Mouse (Mus musculus): ENCODE results near the gene Bgn.

Gene Bgn

DNA sequence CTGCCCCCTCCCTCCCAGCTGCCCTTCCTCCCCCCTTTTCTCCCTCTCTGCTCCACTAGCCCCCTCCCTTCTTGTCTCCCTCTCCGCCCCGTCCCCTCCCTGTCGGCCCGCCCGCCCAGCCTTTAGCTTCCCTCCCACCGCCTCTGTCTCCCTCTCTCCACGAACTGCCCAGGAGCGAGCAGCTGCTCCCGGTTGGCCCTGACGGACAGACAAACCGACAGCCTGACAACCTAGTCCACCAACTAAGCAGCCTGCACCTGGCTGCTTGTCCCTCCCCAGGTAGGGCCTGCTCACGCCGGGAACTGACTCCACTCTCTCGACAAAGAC, at the start of gene Bgn:
Bgn (plus strand) TSS at position 119 of the 327 bp plus-strand sequence.
- in situ Hi-C loops (cut with MboI; ENCODE audit: low pct_unique_long_range_greater_than_20kb in 1 of 2, low sequenced_read_pairs in 2 of 2, unreplicated experiment in 1 of 2), result no loop called here

DNA sequence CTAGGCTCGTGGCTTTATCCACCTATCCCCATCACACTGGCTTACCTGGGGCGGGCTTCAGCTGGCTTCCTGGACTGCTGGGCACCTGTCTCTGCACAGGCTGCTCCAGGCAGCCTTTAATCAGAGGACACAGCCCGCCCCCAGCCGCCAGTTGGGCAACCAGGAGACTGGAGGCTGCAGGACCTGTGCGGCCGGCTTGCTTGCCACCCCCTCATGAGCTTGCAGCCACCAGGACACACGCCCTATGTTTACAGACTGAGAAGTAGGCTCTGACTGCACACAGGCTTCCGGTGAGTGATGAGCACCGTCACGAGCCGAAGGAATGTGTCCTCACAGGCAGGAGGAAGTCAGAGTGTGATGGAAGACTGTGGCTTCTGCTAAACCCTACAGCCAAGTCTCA, 48.1 kb upstream of the Bgn start, which contains the start of gene Trex2:
Trex2 (minus strand) TSS at position 93 of the 400 bp plus-strand sequence.
- in situ Hi-C loops (cut with MboI; ENCODE audit: low pct_unique_long_range_greater_than_20kb in 1 of 2, low sequenced_read_pairs in 2 of 2, unreplicated experiment in 1 of 2), result loop anchor here in 1 of 2 experiments (10.0 to 25.0 kb wide), 3 partner anchors 220 to 423 kb away; no protein-coding TSS in a partner anchor

DNA sequence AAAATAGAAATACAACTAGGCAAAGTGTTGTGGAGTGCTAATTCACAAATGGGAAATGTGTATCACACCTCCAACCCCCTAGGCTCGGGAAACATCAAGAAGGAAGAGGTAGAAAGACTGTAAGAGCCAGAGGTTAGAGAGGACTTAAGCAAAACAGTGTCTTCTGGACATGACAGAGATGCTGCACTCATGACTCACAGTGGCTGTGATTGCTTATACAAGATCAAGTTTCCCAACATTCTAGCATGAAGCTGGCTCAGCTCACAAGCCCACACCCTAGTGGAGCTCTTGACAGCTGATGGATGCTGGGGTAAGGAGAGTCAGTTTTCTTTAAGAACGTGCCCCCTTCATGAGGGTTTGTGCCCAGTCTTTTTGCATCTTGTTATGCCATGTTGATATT, 42.0 kb upstream of the Bgn start:
- in situ Hi-C loops (cut with MboI; ENCODE audit: low pct_unique_long_range_greater_than_20kb in 1 of 2, low sequenced_read_pairs in 2 of 2, unreplicated experiment in 1 of 2), result loop anchor here in 1 of 2 experiments (25.0 kb wide), 1 partner anchor 429 kb away; no protein-coding TSS in a partner anchor

DNA sequence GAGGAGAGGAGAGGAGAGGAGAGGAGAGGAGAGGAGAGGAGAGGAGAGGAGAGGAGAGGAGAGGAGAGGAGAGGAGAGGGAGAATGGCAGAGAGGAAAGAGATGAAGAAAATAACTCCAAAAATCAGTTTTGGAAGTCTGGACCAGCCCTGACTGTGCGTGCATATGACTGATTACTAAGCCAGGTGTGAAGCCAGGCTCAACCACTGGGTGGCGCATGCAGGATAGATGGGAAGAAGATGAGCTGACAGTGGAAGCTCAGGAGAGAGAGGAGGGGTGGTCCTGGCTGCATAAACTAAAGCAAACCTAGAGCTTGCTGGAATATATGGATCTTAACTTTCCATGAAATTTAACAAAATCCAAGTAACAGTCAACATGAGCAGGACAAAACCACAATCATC, 31.5 kb upstream of the Bgn start:
- in situ Hi-C loops (cut with MboI; ENCODE audit: low pct_unique_long_range_greater_than_20kb in 1 of 2, low sequenced_read_pairs in 2 of 2, unreplicated experiment in 1 of 2), result no loop called here

DNA sequence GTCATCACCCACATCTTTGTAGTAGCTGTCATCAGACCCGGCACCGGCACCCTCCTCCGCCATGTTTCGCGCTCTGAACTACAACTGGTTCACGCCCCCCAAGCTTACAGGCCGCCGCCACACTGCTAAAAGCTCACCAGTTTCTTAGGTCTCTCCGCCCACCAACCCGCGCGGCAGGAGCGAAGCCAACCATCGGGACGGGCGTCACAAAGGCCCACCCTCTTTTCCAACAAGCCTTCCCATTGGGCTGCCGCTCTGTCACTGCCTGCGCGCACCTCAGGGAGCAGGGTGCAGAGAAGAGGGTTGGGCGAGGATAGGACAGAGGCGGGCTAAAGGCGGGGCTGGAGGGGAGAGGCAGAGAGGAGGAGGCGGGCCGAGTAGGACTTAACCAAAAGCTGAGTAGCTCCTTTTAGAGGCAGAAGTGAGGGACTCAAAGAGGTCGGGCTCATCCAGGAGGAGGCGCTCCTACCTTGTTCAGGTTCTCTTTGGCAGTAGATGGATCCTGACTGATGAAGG, 24.5 kb upstream of the Bgn start, which contains the start of gene Haus7:
Haus7 (minus strand) TSS at position 168 of the 516 bp plus-strand sequence.
- in situ Hi-C loops (cut with MboI; ENCODE audit: low pct_unique_long_range_greater_than_20kb in 1 of 2, low sequenced_read_pairs in 2 of 2, unreplicated experiment in 1 of 2), result no loop called here

DNA sequence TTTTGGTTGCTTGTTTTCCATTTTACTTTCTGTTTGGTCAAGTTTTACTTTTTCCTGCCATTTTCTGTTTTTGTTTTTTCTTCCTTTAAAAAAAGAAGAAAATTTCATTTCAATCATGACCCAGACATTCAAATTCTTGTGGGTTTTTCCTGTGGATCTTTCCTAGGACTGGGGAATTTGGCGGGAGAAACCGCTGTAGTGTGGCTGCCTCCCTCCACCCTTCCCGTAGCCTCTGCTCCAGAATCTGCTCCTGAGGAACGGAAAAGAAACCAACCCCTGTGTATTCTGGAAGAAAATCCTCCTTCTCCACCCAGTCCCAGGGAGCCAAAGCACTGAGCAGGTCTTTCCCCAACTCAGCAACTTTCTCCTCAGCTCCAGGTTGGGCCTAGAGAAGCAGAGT, 22.6 kb upstream of the Bgn start:
- in situ Hi-C loops (cut with MboI; ENCODE audit: low pct_unique_long_range_greater_than_20kb in 1 of 2, low sequenced_read_pairs in 2 of 2, unreplicated experiment in 1 of 2), result no loop called here

DNA sequence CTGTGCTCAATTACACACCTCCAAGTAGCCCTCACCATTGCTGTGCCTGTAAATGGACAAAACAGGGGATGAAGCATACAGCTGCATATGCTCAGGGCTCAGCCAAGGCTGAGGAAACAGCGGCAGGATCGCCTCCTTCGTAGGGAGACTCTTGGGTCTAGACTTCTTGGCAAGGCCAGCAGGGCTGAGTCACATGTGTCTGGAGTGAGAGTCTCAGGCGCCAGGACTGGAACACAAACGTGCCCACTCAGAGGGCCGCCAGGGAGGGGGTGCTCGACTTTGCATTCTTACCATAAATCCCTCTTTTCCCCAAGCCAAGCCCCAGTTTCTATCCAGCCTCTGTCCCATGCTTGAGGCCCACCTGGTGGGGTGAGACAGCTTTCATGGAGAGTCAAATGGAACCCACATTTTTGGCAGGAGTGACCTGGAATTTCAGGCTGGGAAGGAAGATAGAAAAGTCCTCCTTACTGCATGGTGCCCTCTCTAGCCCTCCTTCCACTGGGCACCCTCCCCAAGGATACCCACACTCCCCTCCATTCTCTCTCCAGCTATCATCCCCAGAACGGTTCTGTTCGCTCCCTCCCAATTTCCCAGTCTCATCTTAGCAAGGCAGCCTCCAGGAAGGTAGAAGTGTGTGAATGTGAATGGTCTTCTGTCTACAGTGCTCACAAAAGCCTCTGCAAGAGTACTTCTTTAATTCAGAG, 17.8 kb upstream of the Bgn start:
- in situ Hi-C loops (cut with MboI; ENCODE audit: low pct_unique_long_range_greater_than_20kb in 1 of 2, low sequenced_read_pairs in 2 of 2, unreplicated experiment in 1 of 2), result no loop called here

DNA sequence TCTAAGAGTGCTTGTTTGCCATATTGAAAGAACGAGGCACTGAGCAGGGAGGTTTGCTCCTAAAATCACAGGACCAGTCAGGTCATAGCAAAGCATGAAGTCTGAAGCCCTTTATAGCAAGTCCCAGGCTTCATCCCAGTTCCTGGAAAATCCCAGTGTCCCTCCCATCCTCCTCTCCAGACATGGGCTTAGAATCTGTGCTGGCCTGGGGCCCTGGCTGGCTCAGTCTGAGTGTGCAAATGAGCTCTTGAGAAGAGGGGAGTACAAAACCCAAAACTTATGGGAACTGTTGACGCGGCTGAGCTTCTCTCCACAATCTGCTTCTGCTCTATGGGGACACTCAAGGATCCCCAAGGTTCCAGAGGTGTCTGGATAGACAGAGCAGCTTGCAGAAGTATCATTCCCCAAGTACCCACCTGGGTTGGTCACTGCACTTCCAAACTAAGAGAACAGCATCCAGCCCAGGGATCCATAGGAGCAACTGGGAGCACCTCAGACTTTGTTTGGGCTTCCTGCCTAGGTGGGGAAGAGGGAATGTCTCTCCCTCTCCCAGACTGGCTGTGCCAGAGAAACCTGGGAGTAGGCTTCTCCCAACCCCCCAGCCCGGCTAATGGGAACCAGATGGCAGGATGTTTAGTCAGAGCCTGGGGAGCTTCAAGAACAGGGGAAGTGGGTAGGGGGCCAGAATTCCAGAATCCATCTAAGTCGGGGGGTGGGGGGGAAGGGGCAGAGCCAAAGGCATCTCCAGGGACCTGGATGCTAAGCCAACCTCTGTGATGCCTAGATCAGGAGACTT, 15.8 kb upstream of the Bgn start:
- in situ Hi-C loops (cut with MboI; ENCODE audit: low pct_unique_long_range_greater_than_20kb in 1 of 2, low sequenced_read_pairs in 2 of 2, unreplicated experiment in 1 of 2), result no loop called here

DNA sequence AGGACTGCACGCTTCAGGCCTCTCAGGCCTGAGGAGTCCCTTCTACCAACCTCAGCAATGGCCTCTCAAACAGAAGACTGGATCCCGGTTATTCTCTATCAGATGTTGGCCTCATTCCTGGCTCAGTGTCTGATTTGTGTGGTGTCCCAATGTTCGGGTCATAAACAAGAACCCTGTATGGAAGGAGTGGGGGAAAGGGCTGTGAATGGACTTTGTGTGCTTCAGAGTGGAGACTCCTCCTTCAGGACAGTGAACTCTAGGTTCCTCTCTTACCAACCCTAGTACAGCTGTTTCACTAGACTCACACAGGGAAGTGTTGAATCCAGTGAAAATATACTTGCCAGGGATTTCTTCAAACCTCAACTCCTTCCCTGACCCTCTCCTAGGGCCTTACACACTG, 15.1 kb upstream of the Bgn start:
- in situ Hi-C loops (cut with MboI; ENCODE audit: low pct_unique_long_range_greater_than_20kb in 1 of 2, low sequenced_read_pairs in 2 of 2, unreplicated experiment in 1 of 2), result no loop called here

DNA sequence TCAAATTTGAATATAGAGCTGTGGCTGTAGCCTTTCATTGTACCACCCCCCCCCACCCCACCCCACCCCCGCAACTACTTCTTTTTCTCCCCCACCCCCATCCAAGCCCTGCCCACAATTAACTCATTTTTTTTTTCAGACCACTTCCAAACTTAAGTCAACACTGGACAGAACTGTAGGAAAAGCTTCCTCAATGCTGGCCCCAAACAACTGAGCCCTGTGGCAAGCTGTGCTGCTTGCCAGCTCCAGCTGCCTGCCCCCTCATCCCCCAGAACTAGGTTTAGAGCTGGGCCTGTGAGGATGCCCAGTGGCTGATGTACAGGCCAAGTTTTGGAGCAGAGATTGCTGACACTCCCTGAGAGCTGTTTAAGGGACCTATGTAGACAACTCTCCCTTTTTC, 14.7 kb upstream of the Bgn start:
- in situ Hi-C loops (cut with MboI; ENCODE audit: low pct_unique_long_range_greater_than_20kb in 1 of 2, low sequenced_read_pairs in 2 of 2, unreplicated experiment in 1 of 2), result no loop called here

DNA sequence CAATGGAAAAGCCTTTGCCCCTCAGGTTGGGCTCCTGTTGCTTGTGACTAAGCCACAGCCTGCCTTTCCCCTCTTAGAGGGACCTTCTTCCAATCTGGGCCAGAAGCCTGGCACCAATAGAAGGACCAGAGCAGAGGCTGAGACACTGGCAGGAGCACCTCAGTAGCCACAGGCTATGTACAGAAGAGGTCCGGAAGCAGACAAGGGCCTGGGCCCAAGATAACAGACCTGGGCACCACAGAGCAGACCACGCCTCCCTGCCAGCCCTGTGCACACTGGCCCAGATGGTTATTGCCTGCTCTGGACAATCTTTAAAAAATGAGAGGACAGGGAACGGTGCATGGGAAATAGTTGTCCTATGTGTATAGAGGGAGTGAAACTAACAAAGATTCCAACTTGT, 11.6 kb upstream of the Bgn start:
- in situ Hi-C loops (cut with MboI; ENCODE audit: low pct_unique_long_range_greater_than_20kb in 1 of 2, low sequenced_read_pairs in 2 of 2, unreplicated experiment in 1 of 2), result no loop called here

DNA sequence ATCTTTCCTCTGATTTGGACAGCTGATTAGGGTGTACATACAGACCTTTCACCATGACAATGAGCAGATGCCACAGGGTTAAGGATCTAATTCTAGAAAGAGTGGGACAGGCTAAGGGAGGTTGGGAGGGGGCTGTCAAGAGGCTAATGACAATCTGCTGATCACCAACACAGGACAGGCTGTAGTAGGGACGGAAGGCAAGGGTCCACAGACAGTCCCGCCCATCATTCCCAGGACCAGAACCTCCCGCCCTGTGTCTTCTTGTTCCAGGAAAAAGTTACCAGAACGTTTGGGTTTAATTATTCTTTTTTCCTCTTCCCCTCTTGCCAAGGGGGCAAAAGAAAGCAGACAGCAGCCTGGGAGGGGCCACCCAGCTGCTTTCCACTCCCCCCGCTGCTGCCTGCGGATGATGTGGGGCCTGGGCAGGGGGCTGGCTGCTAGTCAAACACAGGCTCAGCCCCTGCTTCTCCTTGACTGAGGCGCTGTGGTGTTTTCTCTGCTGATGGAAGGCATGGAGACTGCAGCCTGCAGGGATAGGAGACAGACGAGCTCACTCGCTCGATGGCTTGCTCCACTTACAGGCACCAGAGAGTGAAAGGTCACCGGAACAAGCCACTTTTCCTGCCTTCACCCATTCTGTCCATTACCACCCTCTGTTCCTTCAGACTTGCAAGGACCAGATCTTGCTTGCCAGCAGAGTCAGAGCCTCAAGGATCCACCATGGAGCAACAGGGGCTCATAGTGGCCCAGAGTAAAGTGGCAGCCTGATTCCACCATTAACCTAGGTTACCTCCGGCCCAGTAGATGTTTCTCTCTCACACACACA, 8.8 kb upstream of the Bgn start:
- in situ Hi-C loops (cut with MboI; ENCODE audit: low pct_unique_long_range_greater_than_20kb in 1 of 2, low sequenced_read_pairs in 2 of 2, unreplicated experiment in 1 of 2), result no loop called here

DNA sequence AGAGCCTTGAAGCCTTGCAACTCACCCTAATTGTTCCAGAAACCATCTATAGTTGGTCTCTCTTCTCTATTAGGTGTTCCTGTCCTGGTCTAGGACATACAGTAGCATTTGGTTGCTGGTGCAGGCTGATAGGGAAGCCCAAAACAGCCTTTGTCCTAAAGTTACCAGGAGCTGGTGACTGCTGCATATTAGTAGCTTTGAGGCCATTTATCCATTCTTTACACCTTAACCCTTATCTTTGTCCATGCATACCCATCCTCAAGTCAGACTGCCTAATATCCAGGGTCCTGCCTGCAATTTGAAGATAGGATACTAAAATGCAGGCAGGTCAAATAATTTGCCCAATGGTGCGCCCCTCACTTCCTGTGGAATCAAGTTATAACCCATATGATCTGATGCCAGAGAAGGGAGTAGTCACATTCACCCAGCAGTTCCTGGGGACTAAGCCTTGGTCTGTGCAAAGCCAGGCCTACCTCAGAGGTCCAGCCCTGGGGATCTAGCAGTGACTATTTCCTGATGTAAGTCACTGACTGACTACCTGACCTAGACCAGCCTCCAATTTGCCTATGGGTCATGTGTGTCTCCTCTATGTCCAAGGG, 7.6 kb upstream of the Bgn start:
- in situ Hi-C loops (cut with MboI; ENCODE audit: low pct_unique_long_range_greater_than_20kb in 1 of 2, low sequenced_read_pairs in 2 of 2, unreplicated experiment in 1 of 2), result no loop called here

DNA sequence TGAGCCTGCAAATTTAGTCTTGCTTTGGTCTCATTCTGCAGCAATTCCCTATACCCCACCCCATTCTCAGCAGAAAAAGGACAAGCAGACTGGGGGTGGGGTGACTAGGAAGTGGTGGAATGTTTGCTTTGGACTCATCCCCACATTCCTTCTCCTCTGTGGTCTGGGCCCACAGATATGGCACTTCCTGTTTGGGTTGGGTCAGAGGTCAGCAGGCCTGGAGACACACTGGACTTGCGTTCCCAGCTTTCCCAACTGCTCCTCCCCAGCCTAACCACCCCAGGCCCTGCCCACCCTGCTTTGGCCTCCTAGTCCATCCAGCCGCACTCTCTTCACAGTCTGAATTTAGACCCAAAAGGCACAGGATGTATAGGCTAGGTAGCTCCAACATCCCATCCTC, 6.8 kb upstream of the Bgn start:
- in situ Hi-C loops (cut with MboI; ENCODE audit: low pct_unique_long_range_greater_than_20kb in 1 of 2, low sequenced_read_pairs in 2 of 2, unreplicated experiment in 1 of 2), result no loop called here

DNA sequence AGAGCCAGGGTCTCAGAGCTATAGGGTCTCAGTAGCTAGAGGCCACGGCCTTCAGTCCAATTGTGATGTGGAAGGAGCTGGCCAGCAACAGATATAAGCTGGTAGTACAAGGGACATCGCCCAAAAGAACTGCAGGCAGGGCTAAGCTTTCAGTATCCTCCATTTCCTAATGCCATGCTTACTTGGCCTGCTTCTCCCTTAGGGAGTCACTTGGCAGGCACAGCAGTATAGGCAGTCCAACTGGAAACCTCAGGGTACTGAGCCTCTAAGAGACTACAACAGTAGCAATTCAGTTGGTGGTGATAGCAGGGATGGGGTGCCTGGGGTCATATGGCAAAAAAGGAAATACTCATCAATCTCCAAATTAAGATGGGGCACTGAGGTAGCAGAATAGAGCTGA, 5.9 kb upstream of the Bgn start:
- in situ Hi-C loops (cut with MboI; ENCODE audit: low pct_unique_long_range_greater_than_20kb in 1 of 2, low sequenced_read_pairs in 2 of 2, unreplicated experiment in 1 of 2), result no loop called here

DNA sequence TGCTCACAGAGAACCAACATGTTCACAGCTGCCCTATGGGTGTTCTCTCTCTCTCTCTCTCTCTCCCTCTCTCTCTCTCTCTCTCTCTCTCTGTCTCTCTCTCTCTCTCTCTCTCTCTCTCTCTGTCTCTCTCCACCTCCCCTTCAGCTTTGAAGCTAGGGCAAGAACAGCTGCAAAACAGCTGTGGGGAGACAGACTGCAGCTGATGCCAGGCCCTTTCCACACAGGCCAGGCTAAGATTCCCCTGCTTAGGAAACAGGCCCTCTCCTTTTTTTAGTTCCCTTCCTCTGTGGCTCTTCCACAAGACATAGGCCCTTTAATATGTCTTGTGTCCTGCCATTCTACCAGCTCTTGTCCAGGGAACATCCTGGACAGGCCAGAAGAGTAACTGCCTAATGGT, 3.7 kb upstream of the Bgn start:
- in situ Hi-C loops (cut with MboI; ENCODE audit: low pct_unique_long_range_greater_than_20kb in 1 of 2, low sequenced_read_pairs in 2 of 2, unreplicated experiment in 1 of 2), result no loop called here

DNA sequence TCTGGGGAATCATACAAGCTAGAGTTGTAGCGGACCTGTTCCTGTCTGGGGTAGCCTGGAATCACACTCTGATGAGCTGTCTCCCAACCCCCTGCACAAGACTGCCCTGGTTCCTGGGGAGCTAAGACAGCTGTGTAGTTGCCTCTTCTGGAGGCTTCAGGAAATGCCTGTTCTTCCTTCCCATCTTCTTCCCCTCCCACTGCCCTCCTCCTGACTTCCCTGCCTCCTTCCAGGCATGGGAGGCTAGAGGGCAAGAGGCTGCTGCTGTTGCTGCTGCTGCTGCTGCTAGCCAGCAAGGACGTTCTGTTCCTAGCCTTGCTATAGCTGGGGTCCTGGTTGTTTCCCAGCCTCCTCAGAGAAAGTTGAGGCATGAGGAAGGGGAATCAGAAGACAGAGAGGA, 3.1 kb upstream of the Bgn start:
- in situ Hi-C loops (cut with MboI; ENCODE audit: low pct_unique_long_range_greater_than_20kb in 1 of 2, low sequenced_read_pairs in 2 of 2, unreplicated experiment in 1 of 2), result no loop called here

DNA sequence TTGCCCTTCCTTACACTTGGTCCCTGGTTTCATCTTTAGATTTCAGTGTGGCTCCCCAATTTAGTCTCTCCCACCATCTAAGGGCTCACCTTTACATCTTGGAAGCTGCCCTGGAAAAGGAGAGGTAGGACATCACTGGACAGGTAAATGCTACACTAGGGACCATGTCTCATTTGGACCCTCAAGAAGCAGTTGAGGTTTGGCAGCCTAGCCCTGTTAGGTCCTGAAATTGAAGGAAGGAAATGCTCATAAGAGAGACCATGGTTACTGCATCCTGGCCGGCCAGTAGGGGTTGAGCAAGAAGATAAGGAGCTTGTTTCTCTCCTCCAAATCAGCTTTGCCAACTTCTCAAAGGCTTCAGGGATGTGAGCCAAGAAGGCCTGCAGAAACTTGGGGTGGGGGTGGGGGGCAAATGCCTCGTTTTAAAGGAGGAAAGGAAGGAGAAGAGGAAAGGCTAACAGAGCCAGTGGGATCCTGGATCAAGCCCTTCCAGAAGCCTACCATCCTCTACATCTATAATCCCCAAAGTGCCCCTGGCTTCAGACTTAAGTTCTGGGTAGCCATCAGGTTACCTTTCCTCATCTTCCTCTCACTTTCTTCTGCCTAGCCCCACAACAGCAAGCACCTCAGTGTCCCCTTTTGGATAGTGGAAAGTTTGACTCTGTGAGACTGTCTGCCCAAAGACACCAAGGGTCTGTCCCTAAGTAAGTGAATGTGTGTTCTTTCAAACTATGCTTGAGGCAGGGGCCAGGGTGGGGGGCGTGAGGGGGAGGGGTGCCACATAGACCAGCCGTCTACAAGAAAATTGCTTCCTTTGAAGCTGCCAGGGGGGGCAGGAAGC, 539 bp upstream of the Bgn start:
- in situ Hi-C loops (cut with MboI; ENCODE audit: low pct_unique_long_range_greater_than_20kb in 1 of 2, low sequenced_read_pairs in 2 of 2, unreplicated experiment in 1 of 2), result no loop called here

Measured in mouse embryonic stem cell (cell line).